Mouse (Mus musculus): Measurements from ENCODE around the gene Insrr. TPM values are rescaled to one million over a fixed set of nuclear protein-coding genes. Genes with fewer than 3 reads are reported as not detected.

The Insrr gene
- polyA plus RNA-seq, 1 experiment: 0.27 TPM

- no peak overlapping the region for H3K27ac ChIP-seq (ENCODE audit: insufficient read depth, low read length)
- no peak overlapping the region for H3K4me3 ChIP-seq (ENCODE audit: insufficient read depth, low read length)
- TF ChIP-seq CTCF (IDR thresholded peaks at IDR 0.05; ENCODE audit: extremely low read depth, insufficient read depth, low read length) (no peak), POLR2A (IDR thresholded peaks at IDR 0.05; ENCODE audit: extremely low read depth, insufficient read depth, low read length) (no peak)
- no peaks in the 10 kb centered on the region for H3K4me1 ChIP-seq (ENCODE audit: control insufficient read depth, insufficient read depth, low read length)
Measured at GRCm38 (mm10) chr3:87789768-87790167, 7.0 kb upstream of the Insrr start.

- Histone ChIP-seq H3K27ac (ENCODE audit: insufficient read depth, low read length) (no peak within 1 kb of the TSS), H3K4me3 (ENCODE audit: insufficient read depth, low read length) (no peak within 1 kb of the TSS), H3K4me1 (ENCODE audit: control insufficient read depth, insufficient read depth, low read length) (no peaks in the 10 kb centered on the region)
- TF ChIP-seq CTCF (IDR thresholded peaks at IDR 0.05; ENCODE audit: extremely low read depth, insufficient read depth, low read length): no peak
Measured at GRCm38 (mm10) chr3:87794922-87795325, 1.8 kb upstream of the Insrr start, which contains the start of gene Ntrk1. Gene Ntrk1 (minus strand): TSS chr3:87795162.

- Histone ChIP-seq H3K27ac (ENCODE audit: insufficient read depth, low read length) (no peak overlapping the region), H3K4me3 (ENCODE audit: insufficient read depth, low read length) (no peak overlapping the region), H3K4me1 (ENCODE audit: control insufficient read depth, insufficient read depth, low read length) (no peaks in the 10 kb centered on the region)
- TF ChIP-seq POLR2A (IDR thresholded peaks at IDR 0.05; ENCODE audit: extremely low read depth, insufficient read depth, low read length): no peak
- TF ChIP-seq CTCF (IDR thresholded peaks at IDR 0.05; ENCODE audit: extremely low read depth, insufficient read depth, low read length): peak; percentile 49
Measured at GRCm38 (mm10) chr3:87795336-87796277, 1.1 kb upstream of the Insrr start.

GRCm38 (mm10) chr3:87801681-87802080, 4.9 kb downstream of the Insrr start:
- H3K4me3 ChIP-seq (ENCODE audit: insufficient read depth, low read length): no peak overlapping the region
- no peak overlapping the region for H3K27ac ChIP-seq (ENCODE audit: insufficient read depth, low read length)
- TF ChIP-seq POLR2A (IDR thresholded peaks at IDR 0.05; ENCODE audit: extremely low read depth, insufficient read depth, low read length): no peak
- no peak for TF ChIP-seq CTCF (IDR thresholded peaks at IDR 0.05; ENCODE audit: extremely low read depth, insufficient read depth, low read length)
- no peaks in the 10 kb centered on the region for H3K4me1 ChIP-seq (ENCODE audit: control insufficient read depth, insufficient read depth, low read length)

GRCm38 (mm10) chr3:87804038-87804677, 7.4 kb downstream of the Insrr start:
- TF ChIP-seq CTCF (IDR thresholded peaks at IDR 0.05; ENCODE audit: extremely low read depth, insufficient read depth, low read length) (no peak), POLR2A (IDR thresholded peaks at IDR 0.05; ENCODE audit: extremely low read depth, insufficient read depth, low read length) (no peak)
- no peak overlapping the region for H3K27ac ChIP-seq (ENCODE audit: insufficient read depth, low read length)
- H3K4me3 ChIP-seq (ENCODE audit: insufficient read depth, low read length): no peak overlapping the region
- H3K4me1 ChIP-seq (ENCODE audit: control insufficient read depth, insufficient read depth, low read length): no peaks in the 10 kb centered on the region

GRCm38 (mm10) chr3:87809322-87809962, 12.7 kb downstream of the Insrr start:
- TF ChIP-seq POLR2A (IDR thresholded peaks at IDR 0.05; ENCODE audit: extremely low read depth, insufficient read depth, low read length) (no peak), CTCF (IDR thresholded peaks at IDR 0.05; ENCODE audit: extremely low read depth, insufficient read depth, low read length) (no peak)
- Histone ChIP-seq H3K27ac (ENCODE audit: insufficient read depth, low read length) (no peak overlapping the region), H3K4me3 (ENCODE audit: insufficient read depth, low read length) (no peak overlapping the region), H3K4me1 (ENCODE audit: control insufficient read depth, insufficient read depth, low read length) (no peaks in the 10 kb centered on the region)

- TF ChIP-seq CTCF (IDR thresholded peaks at IDR 0.05; ENCODE audit: extremely low read depth, insufficient read depth, low read length) (no peak), POLR2A (IDR thresholded peaks at IDR 0.05; ENCODE audit: extremely low read depth, insufficient read depth, low read length) (no peak)
- no peak overlapping the region for H3K4me3 ChIP-seq (ENCODE audit: insufficient read depth, low read length)
- no peaks in the 10 kb centered on the region for H3K4me1 ChIP-seq (ENCODE audit: control insufficient read depth, insufficient read depth, low read length)
- no peak overlapping the region for H3K27ac ChIP-seq (ENCODE audit: insufficient read depth, low read length)
Measured at GRCm38 (mm10) chr3:87811297-87811696, 14.5 kb downstream of the Insrr start.

- TF ChIP-seq CTCF (IDR thresholded peaks at IDR 0.05; ENCODE audit: extremely low read depth, insufficient read depth, low read length): no peak
- no peak for TF ChIP-seq POLR2A (IDR thresholded peaks at IDR 0.05; ENCODE audit: extremely low read depth, insufficient read depth, low read length)
- Histone ChIP-seq H3K4me1 (ENCODE audit: control insufficient read depth, insufficient read depth, low read length) (no peaks in the 10 kb centered on the region), H3K4me3 (ENCODE audit: insufficient read depth, low read length) (no peak overlapping the region), H3K27ac (ENCODE audit: insufficient read depth, low read length) (no peak overlapping the region)
Measured at GRCm38 (mm10) chr3:87812413-87812812, 15.7 kb downstream of the Insrr start.

GRCm38 (mm10) chr3:87812873-87813272, 16.1 kb downstream of the Insrr start:
- H3K4me3 ChIP-seq (ENCODE audit: insufficient read depth, low read length): no peak overlapping the region
- no peaks in the 10 kb centered on the region for H3K4me1 ChIP-seq (ENCODE audit: control insufficient read depth, insufficient read depth, low read length)
- TF ChIP-seq CTCF (IDR thresholded peaks at IDR 0.05; ENCODE audit: extremely low read depth, insufficient read depth, low read length): no peak
- TF ChIP-seq POLR2A (IDR thresholded peaks at IDR 0.05; ENCODE audit: extremely low read depth, insufficient read depth, low read length): no peak
- H3K27ac ChIP-seq (ENCODE audit: insufficient read depth, low read length): no peak overlapping the region

Data from cortical plate, adult 2 months (tissue).